Mouse (Mus musculus) kidney, postnatal 4 days (tissue): ENCODE measurements at regions not wholly inside any gene's neighbourhood (a gene's known extent, or its start where the extent isn't known, plus 50 kb on each side); places are given as distances from the start of the nearest gene placed in this dataset.

Source experiments
- DNase-seq, 2 experiments: peaks; one replicate each; pipeline ENCODE4 v3.0.0; 2021; ENCODE audit warnings: mixed read lengths in 2 of 2

GRCm38 (mm10) chr6:126588761-126589160 lies 53.5 kb upstream of the Kcna5 start:
- no peak for DNase-seq

- no peak for DNase-seq
Observed at GRCm38 (mm10) chr6:126587476-126587875, 52.3 kb upstream of the Kcna5 start.

- DNase-seq = peak; percentile 26 to 29
Observed at GRCm38 (mm10) chr6:126585813-126586212, 50.6 kb upstream of the Kcna5 start.
